Mouse (Mus musculus) thymus, adult 2 months (tissue): ENCODE measurements around the gene Dclk2. TPM values are rescaled to one million over a fixed set of nuclear protein-coding genes. Genes with fewer than 3 reads are reported as not detected.

Source experiments
- DNase-seq: peaks from one replicate; pipeline ENCODE4 v3.0.0; 2021
- H3K27ac ChIP-seq: fragments of 200-500 bp; 2 replicates; pipeline ENCODE4 v1.5.1; 2012; ENCODE audit warnings: low read length, control low read depth; ENCODE audit not compliant: control insufficient read depth, insufficient read depth
- H3K27me3 ChIP-seq: fragments of 200-500 bp; 2 replicates; pipeline ENCODE4 v1.6.1; 2012; ENCODE audit warnings: mild to moderate bottlenecking, low read length, moderate library complexity, mixed read lengths; ENCODE audit not compliant: control insufficient read depth, insufficient read depth
- H3K36me3 ChIP-seq: fragments of 200-500 bp; 2 replicates; pipeline ENCODE4 v1.6.1; 2012; ENCODE audit warnings: mild to moderate bottlenecking, low read length, moderate library complexity; ENCODE audit not compliant: control insufficient read depth, insufficient read depth
- H3K4me1 ChIP-seq: fragments of 200-500 bp; replicated peaks from 2 replicates; pipeline ENCODE4 v1.6.1; 2012; ENCODE audit warnings: low read length; ENCODE audit not compliant: control insufficient read depth, insufficient read depth
- H3K4me3 ChIP-seq: fragments of 200-500 bp; 2 replicates; pipeline ENCODE4 v1.5.1; 2012; ENCODE audit warnings: mild to moderate bottlenecking, low read length, control low read depth, moderate library complexity; ENCODE audit not compliant: control insufficient read depth, insufficient read depth
- CTCF ChIP-seq: fragments of 200-500 bp; IDR thresholded peaks from 2 replicates; pipeline ENCODE4 v1.5.1; 2012; ENCODE audit warnings: mild to moderate bottlenecking, control low read depth, low read length, moderate library complexity, borderline replicate concordance; ENCODE audit not compliant: control insufficient read depth, poor library complexity, insufficient read depth; ENCODE audit errors: extremely low read depth
- POLR2A ChIP-seq: fragments of 200-500 bp; IDR thresholded peaks from 2 replicates; pipeline ENCODE4 v1.6.1; 2012; ENCODE audit warnings: mild to moderate bottlenecking, low read length, control low read depth, moderate library complexity; ENCODE audit not compliant: control insufficient read depth, poor library complexity, insufficient read depth; ENCODE audit errors: extremely low read depth
- WGBS: fragments of 180-500 bp; shearing (Covaris S2); methylation state at CpG from one replicate; pipeline ENCODE4 v1.1.7; 2018; 5-methylcytosine and 5-hydroxymethylcytosine counted together
- polyA plus RNA-seq: library from polyadenylated mRNA; depleted of rRNA; stranded (reverse); fragments of >200 nt; gene quantifications from 2 replicates; pipeline ENCODE4 v1.2.3, GENCODE M21; 2012

Dclk2 gene
- polyA plus RNA-seq, 1 experiment: 55.5 TPM

DNA sequence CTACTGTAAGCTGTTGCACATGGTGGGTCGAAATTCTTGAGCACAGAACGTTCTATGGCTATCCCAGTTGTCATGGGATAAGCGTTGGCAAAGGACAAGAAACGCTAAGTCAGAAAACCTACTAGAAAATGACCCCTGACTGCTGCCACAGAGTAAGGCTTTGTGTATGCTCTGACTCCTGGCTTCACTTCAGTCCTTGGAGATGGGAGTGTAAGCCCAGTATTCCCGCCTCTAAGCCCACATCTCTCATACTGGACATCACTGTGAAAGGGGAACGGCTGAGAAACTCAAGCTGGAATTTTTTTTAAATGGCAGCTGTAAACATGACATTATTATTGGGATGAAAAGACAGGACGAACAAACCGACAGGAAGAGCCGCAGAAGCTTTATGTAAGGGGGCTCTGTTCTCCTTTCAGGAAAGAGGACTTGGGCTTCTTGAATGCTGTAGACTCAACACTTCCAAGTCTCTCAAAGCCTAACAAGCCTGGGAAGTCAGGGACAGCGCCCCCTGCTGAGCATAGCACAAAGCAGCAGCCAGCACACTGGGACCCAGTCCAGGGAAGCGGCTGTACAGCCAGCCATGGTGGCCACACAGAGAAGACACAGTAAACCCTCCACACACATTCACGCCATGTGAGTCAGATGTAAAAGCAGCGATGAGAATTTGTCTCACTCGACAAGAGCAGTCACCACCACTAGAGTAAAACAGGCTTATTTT, 112.7 kb downstream of the Dclk2 start:
- Histone ChIP-seq H3K27ac (no peak overlapping the region), H3K4me1 (no peaks in the 10 kb centered on the region), H3K27me3 (no peaks in the 10 kb centered on the region), H3K4me3 (no peak overlapping the region), H3K36me3 (no peaks in the 10 kb centered on the region)
- peak; percentile 29 for DNase-seq
- TF ChIP-seq POLR2A (no peak), CTCF (peak; percentile 60; the same call in 1 of the 2 replicates)
- WGBS: 91% methylated on average over 14 of the region's 14 CpGs

DNA sequence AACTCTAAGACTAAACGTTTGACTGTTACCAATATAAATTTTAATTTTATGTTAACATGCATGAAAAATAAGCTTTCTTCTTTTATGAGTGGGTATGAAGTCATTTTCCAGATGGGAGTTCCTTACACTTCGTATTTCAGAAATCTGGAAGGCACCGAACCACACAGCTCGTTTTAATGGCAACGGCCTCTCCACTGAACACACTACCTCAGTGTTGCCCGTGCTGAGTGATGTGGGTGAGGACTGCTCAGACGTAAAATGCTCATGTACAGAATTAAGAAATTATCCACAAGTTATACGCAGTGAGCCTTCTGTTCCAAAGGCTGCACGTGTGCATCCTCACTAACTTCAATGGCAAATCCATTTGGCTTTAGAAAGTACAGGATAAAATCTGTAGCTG, 113.8 kb downstream of the Dclk2 start:
- DNase-seq: no peak
- H3K4me3 ChIP-seq: no peak overlapping the region
- WGBS: 97% methylated on average over 9 of the region's 9 CpGs
- no peaks in the 10 kb centered on the region for H3K27me3 ChIP-seq
- H3K4me1 ChIP-seq: no peaks in the 10 kb centered on the region
- H3K27ac ChIP-seq: no peak overlapping the region
- TF ChIP-seq POLR2A (no peak), CTCF (no peak)
- no peaks in the 10 kb centered on the region for H3K36me3 ChIP-seq

DNA sequence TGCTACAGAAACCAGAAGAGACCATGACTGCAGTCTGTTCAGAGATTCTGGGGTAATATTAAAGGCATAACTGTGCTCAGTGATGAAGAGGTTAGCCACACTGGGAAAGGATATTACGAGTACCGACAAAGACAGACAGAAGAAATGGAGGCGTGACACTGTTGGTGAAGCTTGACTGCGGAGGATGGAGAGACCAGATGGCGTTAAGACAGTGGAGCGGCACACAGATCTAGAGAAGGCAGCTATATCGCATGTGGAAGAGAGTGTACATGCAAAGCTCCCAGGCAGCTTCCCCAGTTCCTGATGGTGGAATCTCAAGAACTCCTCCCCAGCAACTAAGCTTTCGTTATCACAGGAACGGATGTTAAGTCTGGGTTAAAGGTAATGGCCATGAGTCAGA, 116.4 kb downstream of the Dclk2 start:
- Histone ChIP-seq H3K27me3 (no peaks in the 10 kb centered on the region), H3K36me3 (no peaks in the 10 kb centered on the region), H3K4me1 (no peaks in the 10 kb centered on the region), H3K27ac (no peak overlapping the region), H3K4me3 (no peak overlapping the region)
- DNase-seq: no peak
- 96% methylated on average over 9 of the region's 9 CpGs for WGBS
- no peak for TF ChIP-seq CTCF
- no peak for TF ChIP-seq POLR2A

DNA sequence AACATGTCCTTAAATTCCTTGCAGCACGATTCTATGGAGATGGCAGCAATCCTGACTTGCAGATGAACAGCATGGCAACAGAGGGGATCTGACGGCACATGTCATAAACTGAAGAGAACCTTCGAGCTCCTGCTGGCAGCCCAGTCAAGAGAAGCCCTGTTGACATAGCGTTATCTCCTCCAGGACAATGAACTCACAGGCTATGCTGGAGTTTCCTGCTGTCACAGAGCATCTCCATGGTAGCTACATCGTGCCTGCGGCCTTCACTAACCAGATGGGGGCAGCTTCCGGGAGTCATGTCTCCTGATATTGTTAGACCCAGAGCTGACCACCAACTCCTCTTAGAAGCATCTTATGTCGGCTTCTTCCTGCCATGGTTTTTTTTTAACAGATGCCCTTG, 117.8 kb downstream of the Dclk2 start:
- 92% methylated on average over 8 of the region's 8 CpGs for WGBS
- TF ChIP-seq CTCF (no peak), POLR2A (no peak)

DNA sequence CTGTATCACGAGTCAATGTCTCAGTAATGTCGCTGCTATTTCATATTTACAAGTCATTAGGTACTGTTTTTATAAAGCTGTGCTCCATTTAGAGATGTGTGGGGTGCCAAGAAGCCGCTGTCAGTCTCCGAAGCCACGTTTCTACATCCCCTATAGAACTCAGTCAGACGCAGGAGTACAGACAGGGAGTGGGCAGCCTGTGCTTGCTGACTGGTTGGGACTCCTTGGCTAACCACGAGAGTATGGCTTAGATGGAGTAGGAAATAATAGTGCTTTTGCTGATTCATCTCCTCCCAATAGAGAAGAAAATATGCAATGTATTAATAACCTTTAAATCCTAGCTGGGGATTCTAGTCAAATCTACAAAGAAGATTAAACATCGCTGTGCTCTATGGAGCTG, 119.8 kb downstream of the Dclk2 start:
- no peak for DNase-seq
- 79% methylated on average over 8 of the region's 8 CpGs for WGBS
- H3K27ac ChIP-seq: no peak overlapping the region
- peaks cover 4% of the 10 kb centered on the region; the same call in 1 of the 2 replicates for H3K36me3 ChIP-seq
- H3K4me3 ChIP-seq: no peak overlapping the region
- no peak for TF ChIP-seq CTCF
- TF ChIP-seq POLR2A: no peak
- no peaks in the 10 kb centered on the region for H3K4me1 ChIP-seq
- H3K27me3 ChIP-seq: no peaks in the 10 kb centered on the region

More for the DNA sequence above, 117.8 kb downstream of the Dclk2 start:
- no peaks in the 10 kb centered on the region for H3K4me1 ChIP-seq
- peaks cover 1% of the 10 kb centered on the region; the same call in 1 of the 2 replicates for H3K36me3 ChIP-seq
- no peak for DNase-seq
- no peak overlapping the region for H3K27ac ChIP-seq
- no peak overlapping the region for H3K4me3 ChIP-seq
- no peaks in the 10 kb centered on the region for H3K27me3 ChIP-seq

DNA sequence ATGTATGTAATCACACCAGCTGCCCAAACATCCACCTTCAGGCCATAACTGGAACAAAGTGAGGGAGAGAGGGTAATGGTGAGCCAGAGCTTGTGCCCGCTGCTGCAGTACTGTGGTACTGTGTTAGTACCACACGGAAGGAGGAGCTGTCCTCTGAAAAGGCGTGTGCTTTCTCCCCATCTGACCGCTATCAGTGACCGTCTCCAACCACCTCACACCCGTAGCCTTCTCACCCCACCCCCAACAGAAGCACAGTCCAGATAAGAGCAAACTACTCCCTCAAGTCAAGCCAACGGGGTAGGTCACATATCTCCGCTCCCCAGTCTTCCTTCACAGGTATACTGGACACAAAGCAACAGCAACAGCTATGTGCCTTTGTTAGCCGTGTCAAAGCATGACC, 121.6 kb downstream of the Dclk2 start:
- peaks cover 4% of the 10 kb centered on the region; the same call in 1 of the 2 replicates for H3K36me3 ChIP-seq
- DNase-seq: no peak
- WGBS: 97% methylated on average over 9 of the region's 9 CpGs
- no peaks in the 10 kb centered on the region for H3K4me1 ChIP-seq
- no peak overlapping the region for H3K27ac ChIP-seq
- no peak overlapping the region for H3K4me3 ChIP-seq
- H3K27me3 ChIP-seq: no peaks in the 10 kb centered on the region
- TF ChIP-seq POLR2A (no peak), CTCF (no peak)
